Mouse (Mus musculus) bone marrow macrophage, adult 2 months (primary cell): ENCODE data around the gene Rgs9.

Experiments used
- CTCF ChIP-seq: IDR thresholded peaks from 2 replicates; pipeline ENCODE4 v1.5.1; 2012; ENCODE audit warnings: low read depth, mild to moderate bottlenecking, low read length, moderate library complexity
- POLR2A ChIP-seq: IDR thresholded peaks from 2 replicates; pipeline ENCODE4 v1.6.1; 2012; ENCODE audit warnings: mild to moderate bottlenecking, low read depth, low read length, borderline replicate concordance

- TF ChIP-seq CTCF (no peak), POLR2A (no peak)
Observed at GRCm38 (mm10) chr11:109302338-109302737, 4.4 kb upstream of the Rgs9 start.
